Mouse (Mus musculus): Measurements from ENCODE around the gene Bcar3.
A peak's percentile ranks its signal among the peaks of the same experiment; 100 is the strongest.
"Not testable (repeated sequence)": the region's sequence is repeated elsewhere in the genome, so short reads cannot be mapped to it uniquely, and the experiment has no call there.

Bcar3 gene

DNA sequence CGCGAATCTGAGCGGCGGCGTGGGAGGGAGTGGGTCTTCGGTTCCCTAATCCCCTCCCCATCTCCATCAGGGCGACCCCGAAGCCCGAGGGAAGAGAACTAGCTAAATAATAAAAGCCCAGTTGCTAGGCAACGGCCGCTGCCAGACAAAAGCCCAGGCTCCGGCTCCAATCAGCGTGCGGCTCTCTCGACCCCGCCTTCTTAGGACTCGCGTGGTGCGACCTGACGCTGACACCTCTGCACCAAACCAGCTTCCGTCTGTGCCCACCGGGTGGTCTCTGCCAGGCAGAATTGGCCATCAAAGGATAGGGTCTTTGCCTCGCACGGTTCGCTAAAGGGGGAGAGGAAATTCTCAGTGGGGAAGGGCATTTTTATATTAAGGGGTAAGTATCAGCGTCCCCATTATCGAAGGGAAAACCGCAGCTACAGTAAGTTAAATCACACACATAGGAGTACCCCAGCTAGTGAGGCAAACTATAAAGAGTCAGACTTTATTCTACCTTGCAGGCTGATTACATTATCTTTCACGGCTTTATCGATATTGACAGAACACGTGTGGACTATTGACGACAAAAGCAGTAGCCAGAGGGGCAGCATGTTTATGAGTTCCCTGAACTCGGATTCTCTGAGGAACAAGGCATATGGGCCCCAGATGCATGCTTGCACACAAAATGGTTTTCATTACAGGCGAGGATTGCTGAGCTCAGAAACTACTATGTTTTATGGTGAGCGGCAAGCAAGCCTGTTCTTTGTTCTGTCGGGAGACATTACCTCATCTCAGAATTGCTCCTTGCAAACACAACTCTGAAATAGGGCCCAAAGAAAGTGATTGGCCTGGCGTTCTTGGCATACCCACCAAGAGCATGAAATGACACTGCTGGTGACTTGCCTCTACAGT, at the start of gene Bcar3:
Bcar3 (plus strand) TSS at position 183 of the 897 bp plus-strand sequence.
- DNase-seq (ENCODE audit: low spot score), result peak; percentile 68

DNA sequence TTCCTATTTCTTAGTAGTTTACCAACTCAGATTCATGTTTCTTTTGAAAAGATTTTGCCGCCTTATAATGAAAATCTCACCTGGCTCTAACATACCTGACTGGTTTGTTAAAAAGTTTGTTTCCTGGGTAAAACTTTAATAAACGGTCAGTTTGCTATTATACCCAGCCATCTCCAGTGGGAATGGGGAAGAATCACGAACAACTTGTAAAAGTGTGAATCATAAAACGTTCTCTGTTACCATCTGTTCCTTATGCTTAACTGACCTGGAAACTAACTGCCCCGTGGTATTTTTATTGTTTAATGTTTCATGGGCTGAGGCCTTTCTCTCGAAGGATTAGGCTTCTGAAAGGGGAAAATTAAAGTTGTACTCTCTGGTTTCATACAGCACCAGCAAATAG, 49.2 kb upstream of the Bcar3 start:
- no peak for DNase-seq (ENCODE audit: low spot score)

DNA sequence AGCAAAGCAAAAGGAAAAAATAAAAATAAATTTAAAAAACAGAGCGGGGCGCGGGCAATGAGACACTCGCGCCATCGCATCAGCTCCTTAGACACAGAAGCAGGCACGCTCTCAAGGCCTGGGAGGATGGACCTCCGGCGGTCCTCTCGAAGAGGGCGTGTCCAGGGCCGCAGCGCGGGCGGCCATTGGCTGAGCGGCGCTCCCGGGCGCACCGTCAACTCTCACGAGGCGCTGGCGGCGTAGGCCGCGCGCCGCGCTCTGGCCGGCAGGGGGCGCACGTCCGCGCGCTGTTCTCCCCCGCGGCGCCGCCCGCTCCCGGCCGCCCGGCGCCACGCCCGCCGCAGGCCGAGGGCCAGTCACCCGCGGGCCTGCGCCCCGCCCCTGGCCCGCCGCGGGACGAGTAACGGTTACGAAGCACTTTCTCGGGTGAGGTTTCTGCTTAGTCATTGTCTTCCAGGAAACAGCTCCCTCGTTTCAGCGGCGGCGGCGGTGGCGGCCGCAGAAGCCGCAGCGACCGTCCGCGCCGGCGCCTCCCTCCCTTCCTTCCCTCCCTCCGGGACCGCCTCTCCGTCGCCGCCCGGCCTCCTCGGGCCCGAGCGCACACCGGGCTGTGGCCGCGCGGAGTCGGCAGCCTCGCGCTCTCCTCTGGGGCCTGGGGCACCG, 48.6 kb upstream of the Bcar3 start, which contains the start of gene Gclm:
Gclm (plus strand) TSS at position 343 of the 663 bp plus-strand sequence.
- peak; percentile 68 for DNase-seq (ENCODE audit: low spot score)

DNA sequence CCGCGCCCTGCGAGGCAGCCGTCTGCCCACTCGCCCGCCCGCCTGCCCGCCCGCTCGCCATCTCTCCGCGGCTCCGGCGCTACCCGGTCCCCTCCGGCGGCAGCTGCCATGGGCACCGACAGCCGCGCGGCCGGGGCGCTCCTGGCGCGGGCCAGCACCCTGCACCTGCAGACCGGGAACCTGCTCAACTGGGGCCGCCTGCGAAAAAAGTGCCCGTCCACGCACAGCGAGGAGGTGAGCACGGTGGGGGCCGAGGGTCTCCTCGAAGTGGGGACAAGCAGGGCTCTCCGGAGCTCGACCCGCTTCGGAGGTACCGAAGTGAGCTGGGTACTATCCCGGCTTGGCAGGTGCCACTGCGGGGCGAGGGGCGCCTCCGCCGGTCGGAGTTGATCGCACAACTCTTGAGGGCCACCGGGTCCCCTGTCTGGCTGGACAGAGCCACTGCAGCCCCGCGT, 48.0 kb upstream of the Bcar3 start:
- no peak for DNase-seq (ENCODE audit: low spot score)

DNA sequence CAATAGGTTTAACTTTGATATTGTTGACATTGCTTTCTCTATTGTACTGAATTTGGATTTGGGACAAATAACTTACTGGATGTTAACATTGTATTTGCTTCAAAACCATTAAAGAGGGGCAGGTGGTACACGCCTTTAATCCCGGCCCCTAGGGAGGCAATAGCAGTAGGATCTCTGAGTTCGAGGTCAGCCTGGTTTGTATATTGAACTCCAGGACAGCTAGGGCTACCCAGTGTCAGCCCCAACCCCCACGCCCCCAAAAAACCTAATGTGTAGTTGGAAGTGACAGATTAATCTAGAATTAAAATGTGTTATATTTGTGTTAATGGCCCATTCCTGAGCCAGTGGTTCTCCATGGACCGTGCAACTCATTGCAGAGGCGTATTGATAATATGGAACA, 47.5 kb upstream of the Bcar3 start:
- no peak for DNase-seq (ENCODE audit: low spot score)

DNA sequence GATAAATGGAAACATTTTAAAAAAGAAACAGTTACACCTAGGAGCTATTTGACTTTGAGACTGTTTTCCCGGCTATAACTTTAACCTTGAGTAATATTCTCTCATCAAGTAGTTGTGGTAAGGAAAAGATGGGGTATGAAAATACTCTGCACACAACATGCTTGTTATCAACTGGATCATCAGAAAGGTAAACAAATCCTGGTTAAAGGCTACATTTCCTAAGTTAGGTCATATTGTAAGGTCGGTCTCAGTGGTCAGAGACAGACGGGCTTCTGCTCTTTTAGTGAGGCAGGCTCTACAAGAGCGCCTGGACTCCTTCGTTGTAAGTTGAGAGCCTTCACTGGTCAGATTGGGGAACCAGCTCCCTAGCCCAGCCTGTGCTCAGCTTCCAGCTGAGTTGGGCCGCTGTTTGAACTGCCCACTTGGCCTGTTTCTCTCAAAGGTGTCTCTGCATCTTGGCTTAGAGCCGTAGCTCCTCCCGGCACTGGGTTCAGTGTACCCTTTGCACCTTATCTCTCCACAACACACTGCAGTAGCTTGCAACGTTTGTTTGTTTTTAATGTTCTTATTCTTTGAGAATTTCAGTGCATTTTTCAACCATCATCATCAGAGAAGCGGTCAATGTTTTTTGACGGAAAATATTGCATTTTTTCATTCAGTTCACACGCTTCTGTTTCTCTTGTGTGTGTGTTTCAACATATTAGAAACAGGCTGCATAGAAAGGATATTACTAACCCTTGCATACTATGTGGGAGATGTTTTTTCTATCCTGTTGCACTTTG, 46.8 kb upstream of the Bcar3 start:
- DNase-seq (ENCODE audit: low spot score), result no peak

DNA sequence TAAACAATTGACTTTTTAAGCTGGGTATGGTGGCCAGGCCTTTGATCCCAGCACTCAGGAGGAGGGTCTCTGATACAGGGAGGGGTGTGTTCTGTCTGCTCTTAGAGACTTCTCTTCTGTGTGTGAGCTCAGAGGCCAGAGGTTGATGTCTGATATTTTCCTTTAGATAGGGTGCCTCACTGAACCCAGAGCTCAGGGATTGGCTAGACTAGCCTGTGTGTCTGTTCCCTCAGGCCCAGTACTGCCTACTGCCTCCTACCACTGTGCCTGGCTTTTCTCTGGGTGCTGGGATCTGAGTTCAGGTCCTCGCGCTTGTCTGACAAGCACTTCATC, 46.2 kb upstream of the Bcar3 start:
- no peak for DNase-seq (ENCODE audit: low spot score)

DNA sequence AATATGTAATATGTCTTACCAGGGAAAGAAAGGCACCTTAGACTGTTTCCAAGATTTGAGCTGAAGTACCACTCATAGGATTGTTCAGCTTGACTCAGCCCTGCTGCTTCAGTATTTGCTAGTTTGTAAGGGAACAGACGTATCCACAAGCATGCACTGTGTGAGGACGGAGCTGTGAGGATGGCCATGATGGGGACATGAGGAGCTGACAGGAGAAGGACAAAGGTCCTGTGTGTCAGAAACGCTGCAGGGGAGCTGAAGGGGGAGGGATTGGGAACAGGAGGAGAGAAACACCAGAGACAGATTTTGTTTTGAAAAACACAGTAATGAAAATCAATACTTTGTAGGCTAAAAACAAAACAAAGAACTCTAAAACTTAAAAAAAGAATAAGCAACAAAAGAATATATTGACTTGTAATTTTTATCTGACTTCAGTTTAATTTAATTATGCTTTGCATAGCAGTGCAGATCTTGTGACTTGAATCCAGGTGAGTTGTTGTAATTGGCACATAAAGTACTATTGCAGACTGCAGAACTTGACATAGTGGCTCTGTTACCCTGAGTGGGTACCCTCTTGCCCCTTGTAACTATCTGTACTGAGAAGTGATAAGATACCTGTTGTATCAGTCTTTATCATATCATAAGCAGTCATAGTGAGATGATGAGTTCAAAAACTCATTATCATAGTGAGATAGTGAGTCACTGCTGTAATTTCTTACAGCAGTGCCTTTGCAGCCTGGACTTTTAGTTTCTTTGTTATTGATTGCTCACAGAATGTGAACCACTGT, 41.3 kb upstream of the Bcar3 start:
- DNase-seq (ENCODE audit: low spot score), result no peak

DNA sequence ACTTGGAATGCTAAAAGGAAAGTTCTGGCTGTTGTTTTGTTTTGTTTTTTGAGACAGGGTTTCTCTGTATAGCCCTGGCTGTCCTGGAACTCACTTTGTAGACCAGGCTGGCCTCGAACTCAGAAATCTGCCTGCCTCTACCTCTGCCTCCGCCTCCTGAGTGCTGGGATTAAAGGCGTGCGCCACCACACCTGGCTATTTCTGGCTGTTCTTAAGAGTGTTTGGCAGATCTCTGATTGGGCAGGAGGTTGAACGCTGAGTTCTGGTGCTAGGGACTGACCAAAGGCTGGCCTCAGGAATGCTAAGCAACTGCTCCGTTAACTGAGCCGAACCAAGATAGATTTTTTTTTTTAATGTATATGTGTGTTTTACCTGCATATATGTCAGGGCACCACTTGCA, 39.9 kb upstream of the Bcar3 start:
- DNase-seq (ENCODE audit: low spot score), result not testable (repeated sequence)

DNA sequence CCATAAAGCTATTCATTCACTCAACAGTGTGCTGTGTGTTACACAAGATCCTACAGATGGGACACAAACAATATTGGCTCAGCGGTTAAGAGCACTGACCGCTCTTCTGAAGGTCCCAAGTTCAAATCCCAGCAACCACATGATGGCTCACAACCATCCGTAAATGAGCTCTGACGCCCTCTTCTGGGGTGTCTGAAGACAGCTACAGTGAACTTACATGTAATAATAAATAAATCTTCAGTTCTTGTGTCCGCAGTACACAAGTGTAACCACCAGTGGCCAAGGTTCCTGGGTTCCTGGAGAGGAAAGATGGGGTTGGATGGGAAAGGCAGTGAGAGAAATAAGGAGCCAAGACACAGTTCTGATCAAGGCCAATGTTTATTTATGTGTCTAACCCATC, 23.9 kb upstream of the Bcar3 start:
- DNase-seq (ENCODE audit: low spot score), result no peak

DNA sequence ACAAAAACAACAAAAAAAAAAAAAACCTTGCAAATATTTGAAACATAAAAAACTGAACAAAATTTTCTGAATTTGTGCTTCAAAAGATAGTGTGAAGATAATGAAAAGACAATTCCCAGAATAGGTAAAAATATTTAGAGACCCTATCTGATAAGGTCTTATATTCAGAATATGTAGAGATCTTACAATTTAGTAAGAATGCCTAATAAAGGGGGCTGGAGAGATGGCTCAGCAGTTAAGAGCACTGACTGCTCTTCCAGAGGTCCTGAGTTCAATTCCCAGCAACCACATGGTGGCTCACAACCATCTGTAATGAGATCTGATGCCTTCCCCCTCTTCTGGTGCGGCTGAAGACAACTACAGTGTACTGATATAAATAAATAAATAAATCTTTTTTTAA, 21.4 kb upstream of the Bcar3 start:
- DNase-seq (ENCODE audit: low spot score), result not testable (repeated sequence)

DNA sequence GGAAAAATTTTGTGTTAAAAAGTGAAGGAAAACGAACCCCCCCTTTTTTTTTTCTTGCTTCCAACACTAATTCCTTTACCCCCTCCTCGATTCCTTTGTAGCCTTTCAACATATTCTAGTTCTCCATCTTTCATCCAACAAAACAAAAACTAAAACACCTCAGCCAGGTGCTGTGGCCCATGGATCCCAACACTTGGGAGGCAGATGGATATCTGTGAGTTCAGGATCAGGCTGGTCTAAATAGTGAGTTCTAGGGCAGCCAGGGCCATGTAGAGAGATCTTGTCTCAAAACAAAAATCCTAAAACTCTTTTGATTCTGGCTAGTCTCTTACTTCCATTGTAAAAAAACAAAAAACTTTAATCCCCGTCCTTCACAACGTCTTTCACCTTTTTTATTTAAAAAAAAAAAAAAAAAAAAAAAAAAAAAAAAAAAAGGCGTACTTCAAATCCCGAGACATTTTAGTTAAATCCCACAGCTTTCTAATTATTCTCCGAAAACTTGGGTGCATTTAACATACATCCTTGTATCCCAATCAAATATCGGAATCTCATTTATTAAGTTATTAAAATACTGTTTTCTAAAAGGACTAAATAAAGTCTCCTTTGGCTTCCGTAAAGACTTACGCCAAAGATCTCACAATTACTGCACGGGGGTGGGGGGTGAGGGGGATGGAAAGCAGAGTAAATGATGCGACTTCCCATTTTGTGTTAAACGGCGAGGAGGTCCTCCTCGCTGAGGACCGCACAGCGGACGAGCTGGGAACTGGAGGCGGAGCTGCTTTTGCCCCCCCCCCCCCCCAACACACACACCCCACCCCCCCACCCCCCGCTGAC, 20.3 kb upstream of the Bcar3 start:
- no peak for DNase-seq (ENCODE audit: low spot score)

DNA sequence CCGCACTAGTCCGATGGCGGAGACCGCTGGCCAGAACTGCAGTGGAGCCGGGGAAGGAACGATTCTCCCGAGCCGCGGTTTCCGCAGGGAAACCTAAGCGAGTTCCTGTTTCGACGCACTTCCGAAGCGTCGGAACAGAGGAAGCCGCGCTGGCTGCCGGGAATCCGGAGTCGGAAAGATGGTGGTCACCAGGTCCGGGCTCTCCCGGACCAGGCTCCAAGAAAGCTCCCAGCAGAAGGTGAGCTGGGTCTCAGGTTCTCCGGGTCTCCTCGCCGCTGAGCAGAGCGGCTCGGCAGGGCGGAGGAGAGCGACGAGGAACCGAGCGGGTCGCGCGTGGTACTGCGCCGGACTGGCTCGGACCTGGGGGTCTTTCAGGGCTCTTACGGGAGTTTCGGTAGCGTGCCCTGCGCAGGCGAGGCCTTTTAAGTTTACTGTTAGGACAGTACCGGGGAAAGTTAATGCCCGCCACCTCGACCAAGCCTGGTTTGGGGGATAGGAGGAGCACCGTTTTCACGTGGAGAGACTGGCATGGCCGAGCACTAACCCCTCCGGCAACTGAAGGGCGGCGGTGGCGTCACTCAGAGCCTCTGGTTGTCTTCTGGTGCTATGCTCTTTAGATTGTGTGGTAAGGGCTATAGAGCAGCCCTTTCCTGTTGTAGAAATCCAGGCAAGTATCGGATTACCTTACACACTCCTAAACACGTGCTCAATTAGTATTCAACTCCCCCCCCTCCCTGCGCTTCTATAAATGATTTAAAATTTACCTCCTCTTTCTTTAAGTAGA, 19.5 kb upstream of the Bcar3 start, which contains the start of gene Dnttip2:
Dnttip2 (plus strand) TSS at position 148 of the 784 bp plus-strand sequence.
- peak; percentile 77 for DNase-seq (ENCODE audit: low spot score)

DNA sequence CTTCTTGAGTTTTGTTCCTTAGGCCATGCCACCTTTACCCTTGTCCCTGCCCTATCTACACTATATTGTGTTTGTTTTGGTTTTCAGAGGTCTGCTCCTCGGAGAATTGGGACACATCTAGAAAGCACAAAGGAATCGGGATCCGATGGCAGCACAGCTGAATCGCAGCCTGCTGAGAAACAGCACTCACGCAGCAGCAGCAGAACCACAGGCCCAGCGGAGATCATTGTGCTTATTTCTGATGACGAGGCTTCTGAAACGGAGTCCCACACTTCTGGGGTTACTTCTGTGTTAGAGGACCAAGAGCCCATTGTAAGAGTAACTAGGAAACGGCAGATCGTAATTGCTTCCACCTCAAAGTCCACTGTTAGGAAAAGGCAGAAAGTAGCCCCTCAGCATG, 18.8 kb upstream of the Bcar3 start:
- DNase-seq (ENCODE audit: low spot score), result no peak

DNA sequence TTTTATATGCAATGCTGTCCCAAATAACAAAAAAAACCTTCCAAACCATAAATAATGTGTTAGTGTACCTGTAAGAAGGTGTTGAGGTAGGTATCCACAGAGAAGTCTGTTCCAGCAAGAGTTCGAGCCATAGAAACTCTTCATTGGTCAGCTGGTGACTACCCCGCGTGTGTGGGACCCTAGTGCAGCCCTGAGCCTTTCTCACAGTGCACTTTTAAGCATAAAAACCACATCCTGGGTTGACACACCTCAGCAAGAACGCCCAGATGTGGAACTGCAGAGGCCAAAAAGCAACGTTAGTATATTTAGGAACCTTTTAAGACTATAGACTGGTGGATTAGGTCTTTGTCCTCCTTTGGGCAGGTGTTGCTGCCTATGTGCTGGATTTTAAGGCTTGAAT, 6.7 kb upstream of the Bcar3 start:
- no peak for DNase-seq (ENCODE audit: low spot score)

DNA sequence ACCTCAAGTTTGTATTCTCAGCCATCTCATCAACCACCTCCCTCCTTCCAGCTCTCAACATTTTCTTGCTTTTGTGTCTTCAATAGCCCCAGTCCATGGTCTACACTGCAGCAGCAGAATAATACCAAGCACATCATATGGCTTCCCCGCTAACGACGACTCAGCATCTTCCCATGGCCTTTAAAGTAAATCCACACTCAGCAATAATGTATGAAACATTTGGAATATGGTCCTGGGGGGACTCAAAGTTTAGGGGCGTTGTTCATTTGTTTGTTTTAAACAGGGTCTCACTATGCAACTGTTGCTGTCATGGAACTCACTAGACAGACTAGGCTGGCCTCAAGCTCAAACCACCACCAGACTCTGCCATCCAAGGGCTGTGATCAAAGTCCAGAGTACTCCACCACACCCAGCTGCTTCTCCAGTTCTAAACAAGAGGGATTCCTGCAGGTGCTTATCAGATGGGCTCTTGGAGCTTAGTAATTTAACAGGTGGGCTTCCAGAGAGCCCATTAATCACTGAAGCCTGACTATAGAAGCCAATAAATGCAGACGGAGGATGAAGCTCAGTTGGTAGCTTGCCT, 5.2 kb upstream of the Bcar3 start:
- no peak for DNase-seq (ENCODE audit: low spot score)

DNA sequence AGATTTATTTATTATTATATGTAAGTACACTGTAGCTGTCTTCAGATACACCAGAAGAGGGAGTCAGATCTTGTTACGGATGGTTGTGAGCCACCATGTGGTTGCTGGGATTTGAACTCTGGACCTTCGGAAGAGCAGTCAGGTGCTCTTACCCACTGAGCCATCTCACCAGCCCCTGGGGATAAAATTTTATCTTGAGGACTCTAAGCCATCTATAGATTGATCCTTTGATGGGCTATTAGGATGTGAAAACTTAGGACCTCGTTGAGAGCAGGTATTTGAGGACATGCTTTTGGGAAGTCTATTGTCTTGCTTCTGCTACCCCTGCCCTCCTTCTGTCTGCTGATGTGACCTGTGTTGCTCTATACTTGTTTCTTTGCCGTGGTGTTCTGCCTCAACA, 4.6 kb upstream of the Bcar3 start:
- not testable (repeated sequence) for DNase-seq (ENCODE audit: low spot score)

DNA sequence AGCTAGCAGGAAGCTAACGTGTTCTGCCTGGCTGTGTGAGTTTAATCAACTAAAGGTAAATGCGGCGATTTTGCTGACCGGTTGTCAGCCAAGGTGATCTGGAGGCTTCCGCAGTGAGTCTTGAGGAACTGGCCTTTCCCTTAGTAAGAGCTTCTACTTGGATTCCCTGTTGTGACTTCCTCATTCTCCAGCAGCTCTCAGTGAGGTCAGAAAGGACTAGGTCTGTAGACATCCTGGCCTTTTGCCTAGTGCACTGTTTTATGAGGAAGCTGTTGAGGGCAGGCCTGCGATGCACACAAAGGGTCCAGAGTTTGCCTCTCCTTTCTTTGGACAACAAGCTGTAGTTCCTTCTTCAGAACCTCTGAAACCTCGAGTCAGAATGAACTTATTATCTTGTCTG, 3.2 kb upstream of the Bcar3 start:
- no peak for DNase-seq (ENCODE audit: low spot score)

DNA sequence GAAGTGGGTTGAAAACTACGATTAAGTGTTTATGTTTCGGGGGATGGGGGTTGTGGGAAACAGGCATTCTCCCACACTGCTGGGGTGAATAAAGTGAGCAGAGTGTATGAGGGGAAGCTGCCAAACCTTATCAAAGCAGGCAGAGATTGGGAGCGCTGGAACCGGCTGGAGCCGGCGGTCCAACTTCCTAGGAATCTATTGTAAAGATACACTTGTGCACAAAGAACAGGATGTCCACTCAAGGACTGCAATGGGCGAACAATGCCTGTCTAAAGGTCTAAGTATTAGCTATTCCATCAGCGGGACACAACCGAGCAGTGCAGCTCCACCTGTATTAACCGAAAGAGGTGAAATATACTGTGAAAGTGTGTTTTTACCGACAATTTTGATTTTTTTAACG, 2.1 kb upstream of the Bcar3 start:
- DNase-seq (ENCODE audit: low spot score), result no peak

Measured in urinary bladder, postnatal 10 days (tissue).